Mouse (Mus musculus): ENCODE data around the gene Rtn4ip1.

Gene Rtn4ip1

DNA sequence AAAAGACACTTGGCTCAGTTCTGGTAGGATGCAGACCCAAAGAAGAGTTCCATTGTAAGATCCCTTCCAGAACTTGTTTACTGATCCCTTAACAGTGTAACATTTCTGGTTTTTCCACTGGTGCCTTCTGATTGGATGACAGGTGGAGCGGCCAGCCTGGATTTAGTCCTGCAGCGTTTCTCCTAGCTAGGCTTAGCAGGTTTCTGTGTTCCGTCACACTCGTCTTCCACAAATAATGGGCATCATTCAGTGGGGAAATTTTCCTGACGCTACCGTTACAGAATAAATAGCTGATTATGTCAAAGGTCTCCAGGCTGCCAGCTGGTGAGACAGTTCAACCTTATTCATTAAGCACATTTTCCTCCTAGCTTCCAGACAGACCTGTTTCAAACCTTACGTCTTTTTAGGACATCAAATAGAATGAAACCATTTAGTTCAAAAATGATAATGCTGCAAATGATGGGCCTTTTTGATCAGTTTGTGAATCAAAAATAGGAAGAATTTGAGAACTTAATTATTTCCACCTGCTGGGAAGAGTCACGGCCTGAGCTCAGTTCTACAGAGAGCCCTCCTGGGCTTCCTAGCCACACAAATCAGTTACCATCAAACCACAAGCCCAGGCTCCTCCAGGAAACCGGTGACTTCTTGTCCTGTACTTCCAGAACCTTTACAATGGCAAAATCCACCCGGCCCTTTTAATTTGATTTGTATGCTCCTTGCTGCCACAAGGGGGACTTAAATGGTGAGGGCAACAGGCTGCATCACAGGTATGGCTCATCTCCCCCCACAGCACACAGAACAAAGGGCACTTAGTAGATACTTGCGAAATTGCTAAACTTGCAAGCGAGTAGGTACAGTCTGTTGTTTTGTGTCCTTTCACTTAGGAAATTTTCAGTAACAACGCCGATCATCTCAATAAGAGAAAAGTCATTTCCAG is 100.7 kb downstream of the Rtn4ip1 start:
- DNase-seq (ENCODE audit: low spot score in 2 of 2): peak in 1 of 2 experiments; percentile 20

DNA sequence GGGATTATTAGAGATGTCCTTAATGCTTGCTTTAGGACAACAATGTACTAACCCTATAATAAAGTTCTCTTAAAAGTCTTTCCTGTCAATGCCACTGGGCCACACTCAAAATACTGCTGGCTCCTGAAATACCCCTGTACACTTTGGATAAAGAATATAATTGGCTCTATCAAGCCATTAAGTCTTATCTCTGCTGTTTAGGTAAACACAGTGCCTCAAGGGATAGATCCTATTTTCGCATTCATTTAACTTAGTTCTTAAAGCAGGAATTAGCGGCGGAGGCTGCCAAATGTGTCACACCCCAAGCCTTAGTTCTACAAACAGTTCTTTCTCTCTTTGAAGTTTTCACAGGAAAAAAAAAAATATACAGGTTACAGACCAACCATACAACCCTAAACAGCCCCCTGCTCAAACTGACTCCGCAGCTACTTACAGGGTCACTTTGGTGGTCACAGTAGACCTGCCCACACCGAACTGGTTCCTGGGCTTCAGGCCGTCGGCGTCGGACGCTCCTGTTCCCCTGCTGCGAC is 101.5 kb downstream of the Rtn4ip1 start:
- no peak for DNase-seq (ENCODE audit: low spot score in 2 of 2)

DNA sequence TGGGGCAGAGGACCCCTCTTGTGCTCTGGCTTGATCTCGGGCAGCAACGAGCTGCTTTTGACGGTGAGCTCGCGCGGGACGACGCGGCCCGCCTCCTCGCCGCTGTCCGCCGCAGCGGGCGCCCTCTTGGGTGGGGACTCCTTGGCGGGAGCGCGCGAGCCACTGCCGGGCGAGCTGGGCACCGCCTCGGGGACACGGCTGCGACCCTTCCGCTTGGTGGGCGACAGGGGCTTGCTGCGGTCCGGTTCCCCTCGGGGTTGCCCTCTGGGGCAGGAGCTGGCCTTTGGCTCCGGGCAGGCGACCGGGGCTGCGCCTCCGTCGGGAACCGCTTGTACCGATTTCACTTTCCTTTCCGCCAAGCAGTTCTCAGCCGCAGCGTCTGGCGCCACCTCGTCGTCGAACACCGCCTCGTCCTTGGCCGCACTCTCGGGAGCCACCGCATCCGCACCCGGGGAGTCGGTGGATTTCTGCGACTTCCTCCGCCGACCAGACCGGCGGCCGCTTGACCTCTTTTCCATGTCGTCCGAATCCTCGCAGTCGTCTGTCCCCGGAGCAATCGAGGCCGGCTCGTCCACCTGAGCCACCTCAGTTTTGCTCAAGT is 102.0 kb downstream of the Rtn4ip1 start:
- DNase-seq (ENCODE audit: low spot score in 2 of 2): peak; percentile 57 to 62

DNA sequence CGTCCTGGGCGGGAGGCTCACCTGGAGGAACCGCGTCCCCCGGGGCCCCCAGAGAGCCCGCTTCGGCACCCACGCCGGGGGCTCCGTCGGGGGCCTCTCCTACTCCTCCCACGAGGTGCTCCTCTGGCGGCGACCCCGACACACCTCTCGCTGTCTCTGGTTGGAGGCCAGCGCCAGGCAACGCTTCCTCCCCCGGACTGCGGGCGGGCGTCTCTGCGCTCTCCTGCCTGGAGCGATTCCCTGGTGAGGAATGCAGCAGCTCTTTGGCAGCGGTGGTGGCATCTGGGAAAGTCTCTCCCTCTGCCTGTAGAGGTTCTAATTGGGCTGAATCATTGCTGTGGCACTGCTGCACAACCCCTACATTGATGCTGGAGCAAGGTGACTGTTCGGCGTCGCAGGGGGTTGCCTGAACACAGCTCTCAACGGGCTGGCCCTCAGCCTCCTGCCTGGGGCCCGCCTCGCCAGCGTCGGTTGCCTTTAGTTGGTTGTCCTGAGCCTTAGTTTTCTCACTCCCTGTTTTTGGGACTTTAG is 102.7 kb downstream of the Rtn4ip1 start:
- DNase-seq (ENCODE audit: low spot score in 2 of 2): peak; percentile 16 to 17

DNA sequence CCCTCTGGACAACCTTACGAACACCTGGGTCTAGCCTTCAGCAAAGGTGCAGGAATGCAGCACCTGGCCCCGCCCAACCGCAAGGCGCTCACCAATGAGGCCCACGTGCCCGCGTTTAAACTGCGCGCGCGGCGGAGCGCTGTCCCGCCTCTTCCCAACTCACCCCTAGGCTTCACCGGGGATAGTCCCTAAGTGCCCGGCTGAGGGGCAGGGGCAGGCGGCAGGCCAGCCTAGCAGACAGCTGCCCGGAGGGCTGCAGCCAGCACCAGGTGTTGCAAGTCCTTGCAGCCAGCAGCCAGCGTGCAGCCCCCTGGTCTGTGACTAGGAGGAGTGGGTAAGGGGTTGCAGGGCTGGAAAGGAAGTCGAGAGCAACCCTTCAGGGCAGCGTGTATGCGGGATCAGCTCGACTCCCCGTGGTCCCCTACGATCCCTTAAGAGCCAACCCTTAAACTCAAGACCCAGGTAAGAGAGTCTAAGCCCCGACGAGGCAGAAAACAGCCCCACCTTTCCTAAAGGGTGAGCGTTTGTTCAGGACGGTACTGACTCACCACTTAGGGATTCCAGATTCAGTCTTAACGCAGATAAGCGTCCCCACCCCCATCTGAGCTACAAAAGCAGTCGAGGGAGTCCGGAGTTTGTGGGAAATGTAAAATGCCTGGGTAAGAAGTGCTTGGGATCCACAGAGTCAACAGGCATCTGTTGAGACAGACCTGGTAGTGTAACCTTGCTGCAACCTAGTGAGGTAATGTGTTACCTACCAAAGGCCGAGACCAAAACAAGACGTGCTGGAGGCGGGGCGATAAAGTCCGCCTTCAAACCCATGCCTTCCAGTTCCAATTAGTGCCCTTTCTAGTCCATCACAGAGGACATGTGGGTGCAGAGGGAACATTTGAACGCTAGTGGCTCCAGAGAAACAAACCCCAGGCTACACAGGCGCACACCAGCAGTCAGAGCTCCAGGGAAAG is 104.4 kb downstream of the Rtn4ip1 start:
- no peak for DNase-seq (ENCODE audit: low spot score in 2 of 2)
